Mouse (Mus musculus): ENCODE results near the gene Rbm15. TPM values are rescaled to one million over a fixed set of nuclear protein-coding genes. Genes with fewer than 3 reads are reported as not detected.

Gene Rbm15
- total RNA-seq (2014; rRNA removed), result 17.0 and 22.0 TPM in 2 replicates
- polyA plus RNA-seq (2015; fragmentation: Nextera tagmentation; extraction: Ambion mirVana), result 4.0 and 5.5 TPM in 2 replicates

- Histone ChIP-seq H3K9ac (peak within 1 kb of the TSS; percentile 81), H3K9me3 (ENCODE audit: low read length) (no peaks in the 10 kb centered on the region), H3K27ac (ENCODE audit: low read depth, low read length) (peak within 1 kb of the TSS; percentile 89), H3K27me3 (ENCODE audit: insufficient read depth, low read length) (no peaks in the 10 kb centered on the region), H3K4me1 (ENCODE audit: insufficient read depth) (peaks cover 17% of the 10 kb centered on the region), H3K36me3 (ENCODE audit: insufficient read depth) (peaks cover 14% of the 10 kb centered on the region), H3K4me3 (ENCODE audit: low read depth, low read length) (peak within 1 kb of the TSS; percentile 98), H3K4me2 (ENCODE audit: low read depth) (peak within 1 kb of the TSS; percentile 92)
- peak; percentile 34 for TF ChIP-seq CTCF (IDR thresholded peaks at IDR 0.05; ENCODE audit: low read depth)
- DNase-seq (peak; percentile 100), ATAC-seq (peak; percentile 92)
- 1% methylated on average over 62 of the region's 62 CpGs for WGBS
Observed at GRCm38 (mm10) chr3:107333381-107334201, at the start of gene Rbm15. Gene Rbm15 (minus strand): TSS chr3:107333673.

GRCm38 (mm10) chr3:107379422-107379821 is 45.9 kb upstream of the Rbm15 start:
- peak; percentile 73 for TF ChIP-seq CTCF (IDR thresholded peaks at IDR 0.05; ENCODE audit: low read depth)
- Histone ChIP-seq H3K27me3 (ENCODE audit: insufficient read depth, low read length) (no peaks in the 10 kb centered on the region), H3K27ac (ENCODE audit: low read depth, low read length) (no peak overlapping the region), H3K4me2 (ENCODE audit: low read depth) (no peak overlapping the region), H3K9me3 (ENCODE audit: low read length) (no peaks in the 10 kb centered on the region), H3K4me1 (ENCODE audit: insufficient read depth) (no peaks in the 10 kb centered on the region), H3K4me3 (ENCODE audit: low read depth, low read length) (no peak overlapping the region), H3K9ac (no peak overlapping the region), H3K36me3 (ENCODE audit: insufficient read depth) (no peaks in the 10 kb centered on the region)
- DNase-seq, result peak; percentile 49
- no peak for ATAC-seq
- 12% methylated on average over 4 of the region's 4 CpGs for WGBS

GRCm38 (mm10) chr3:107378626-107379025 is 45.2 kb upstream of the Rbm15 start:
- ATAC-seq (no peak), DNase-seq (no peak)
- WGBS, result 87% methylated on average over 5 of the region's 5 CpGs
- Histone ChIP-seq H3K4me3 (ENCODE audit: low read depth, low read length) (no peak overlapping the region), H3K27me3 (ENCODE audit: insufficient read depth, low read length) (no peaks in the 10 kb centered on the region), H3K27ac (ENCODE audit: low read depth, low read length) (no peak overlapping the region), H3K9me3 (ENCODE audit: low read length) (no peaks in the 10 kb centered on the region), H3K9ac (no peak overlapping the region), H3K36me3 (ENCODE audit: insufficient read depth) (no peaks in the 10 kb centered on the region), H3K4me1 (ENCODE audit: insufficient read depth) (no peaks in the 10 kb centered on the region), H3K4me2 (ENCODE audit: low read depth) (no peak overlapping the region)
- TF ChIP-seq CTCF (IDR thresholded peaks at IDR 0.05; ENCODE audit: low read depth), result no peak

GRCm38 (mm10) chr3:107374948-107375664 is 41.6 kb upstream of the Rbm15 start:
- Histone ChIP-seq H3K4me2 (ENCODE audit: low read depth) (no peak overlapping the region), H3K27ac (ENCODE audit: low read depth, low read length) (no peak overlapping the region), H3K9me3 (ENCODE audit: low read length) (no peaks in the 10 kb centered on the region), H3K27me3 (ENCODE audit: insufficient read depth, low read length) (no peaks in the 10 kb centered on the region), H3K4me1 (ENCODE audit: insufficient read depth) (no peaks in the 10 kb centered on the region), H3K4me3 (ENCODE audit: low read depth, low read length) (no peak overlapping the region), H3K36me3 (ENCODE audit: insufficient read depth) (no peaks in the 10 kb centered on the region), H3K9ac (no peak overlapping the region)
- TF ChIP-seq CTCF (IDR thresholded peaks at IDR 0.05; ENCODE audit: low read depth), result peak; percentile 62
- 15% methylated on average over 6 of the region's 6 CpGs for WGBS
- ATAC-seq (peak; percentile 67), DNase-seq (no peak)

GRCm38 (mm10) chr3:107369156-107369555 is 35.7 kb upstream of the Rbm15 start:
- DNase-seq, result no peak
- no peak for ATAC-seq
- WGBS, result 81% methylated on average over 6 of the region's 6 CpGs
- Histone ChIP-seq H3K4me2 (ENCODE audit: low read depth) (no peak overlapping the region), H3K27ac (ENCODE audit: low read depth, low read length) (no peak overlapping the region), H3K9me3 (ENCODE audit: low read length) (no peaks in the 10 kb centered on the region), H3K36me3 (ENCODE audit: insufficient read depth) (no peaks in the 10 kb centered on the region), H3K9ac (no peak overlapping the region), H3K27me3 (ENCODE audit: insufficient read depth, low read length) (no peaks in the 10 kb centered on the region), H3K4me1 (ENCODE audit: insufficient read depth) (no peaks in the 10 kb centered on the region), H3K4me3 (ENCODE audit: low read depth, low read length) (no peak overlapping the region)
- TF ChIP-seq CTCF (IDR thresholded peaks at IDR 0.05; ENCODE audit: low read depth), result no peak

GRCm38 (mm10) chr3:107367938-107368599 is 34.6 kb upstream of the Rbm15 start:
- Histone ChIP-seq H3K27ac (ENCODE audit: low read depth, low read length) (no peak overlapping the region), H3K27me3 (ENCODE audit: insufficient read depth, low read length) (no peaks in the 10 kb centered on the region), H3K9ac (no peak overlapping the region), H3K4me1 (ENCODE audit: insufficient read depth) (no peaks in the 10 kb centered on the region), H3K36me3 (ENCODE audit: insufficient read depth) (no peaks in the 10 kb centered on the region), H3K4me2 (ENCODE audit: low read depth) (no peak overlapping the region), H3K9me3 (ENCODE audit: low read length) (no peaks in the 10 kb centered on the region), H3K4me3 (ENCODE audit: low read depth, low read length) (no peak overlapping the region)
- ATAC-seq, result no peak
- DNase-seq, result no peak
- no peak for TF ChIP-seq CTCF (IDR thresholded peaks at IDR 0.05; ENCODE audit: low read depth)
- WGBS, result 83% methylated on average over 8 of the region's 8 CpGs

All from forebrain, postnatal 0 days (tissue).